Mouse (Mus musculus): Measurements from ENCODE around the gene 0610030E20Rik. TPM values are rescaled to one million over a fixed set of nuclear protein-coding genes. Genes with fewer than 3 reads are reported as not detected.

Gene 0610030E20Rik
- polyA plus RNA-seq, 1 experiment from 2014 or later, result 19.7 TPM

DNA sequence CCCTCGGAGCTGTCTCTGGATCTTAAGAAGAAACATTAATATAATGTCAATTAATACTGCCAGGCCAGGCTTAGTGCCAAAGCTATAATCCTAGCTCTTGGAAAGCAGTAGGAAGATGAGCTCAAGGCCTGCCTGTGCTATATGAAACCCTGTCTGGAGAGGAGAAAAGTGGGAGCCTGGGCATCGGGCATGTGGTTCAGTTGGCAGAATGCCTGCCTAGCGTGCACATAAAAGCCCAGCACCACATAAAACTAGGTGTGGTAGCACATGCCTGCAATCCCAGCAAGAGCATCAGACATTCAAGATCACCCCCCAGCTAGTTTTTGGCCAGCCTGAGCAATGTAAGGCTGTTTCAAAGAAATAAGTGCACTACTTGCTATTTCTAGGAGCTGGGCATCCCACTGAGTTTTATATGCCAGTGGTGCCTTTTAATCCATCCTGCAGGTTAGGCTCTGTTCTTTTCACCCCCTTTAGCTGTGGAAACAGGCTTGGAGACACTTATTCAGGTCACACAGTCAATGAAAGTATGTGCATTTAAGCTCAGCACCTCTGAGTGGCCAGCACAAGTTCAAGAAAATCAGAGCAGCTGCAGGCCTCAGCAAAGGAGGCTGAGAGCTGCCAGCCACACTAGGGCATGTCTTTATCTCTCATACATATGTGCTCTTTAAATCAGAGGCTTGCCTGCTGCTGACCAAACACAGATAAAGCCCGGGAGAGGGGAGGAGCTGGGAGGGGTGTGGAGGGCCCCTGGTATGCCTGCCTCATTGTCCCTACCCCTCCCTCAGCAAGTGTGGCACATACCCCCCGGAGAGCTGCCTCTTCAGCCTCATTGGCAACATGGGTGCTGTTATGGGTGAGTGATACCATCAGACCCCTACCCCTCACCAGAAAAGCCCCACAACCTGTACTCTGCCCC, 10.3 kb downstream of the 0610030E20Rik start:
- no peak overlapping the region for H3K27ac ChIP-seq
- WGBS (ENCODE audit: missing documents), result 98% methylated on average over 5 of the region's 5 CpGs
- H3K36me3 ChIP-seq (ENCODE audit: inconsistent target), result peaks cover 17% of the 10 kb centered on the region; the same call in 1 of the 2 replicates
- no peak overlapping the region for H3K4me3 ChIP-seq (ENCODE audit: inconsistent target)
- H3K79me2 ChIP-seq (ENCODE audit: inconsistent target), result peaks cover 26% of the 10 kb centered on the region

DNA sequence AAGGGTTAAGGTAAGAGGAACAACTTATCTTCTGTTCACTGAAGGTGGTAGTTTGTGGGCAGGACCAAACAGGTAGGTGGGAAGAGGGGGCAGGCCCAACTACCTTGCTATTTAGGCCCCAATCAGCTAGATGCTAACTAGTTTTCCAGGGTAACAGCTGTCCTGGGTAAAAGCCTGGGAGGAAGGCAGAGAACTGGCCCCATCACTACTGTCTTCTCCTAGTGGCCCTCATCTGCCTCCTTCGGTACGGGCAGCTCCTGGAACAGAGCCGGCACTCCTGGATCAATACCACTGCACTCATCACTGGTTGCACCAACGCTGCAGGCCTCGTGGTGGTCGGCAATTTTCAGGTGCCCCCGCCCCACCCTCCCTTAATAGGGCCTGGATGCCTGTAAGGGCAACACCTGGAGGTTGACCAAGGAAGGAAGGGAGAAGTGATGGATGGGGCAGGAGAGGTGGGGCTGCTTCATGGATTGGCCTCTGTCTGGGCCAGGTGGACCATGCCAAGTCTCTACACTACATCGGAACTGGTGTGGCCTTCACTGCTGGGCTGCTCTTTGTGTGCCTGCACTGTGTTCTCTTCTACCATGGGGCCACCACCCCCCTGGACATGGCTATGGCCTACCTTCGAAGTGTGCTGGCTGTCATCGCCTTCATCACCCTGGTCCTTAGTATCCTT, 11.1 kb downstream of the 0610030E20Rik start:
- Histone ChIP-seq H3K4me3 (ENCODE audit: inconsistent target) (no peak overlapping the region), H3K36me3 (ENCODE audit: inconsistent target) (peaks cover 17% of the 10 kb centered on the region; the same call in 1 of the 2 replicates), H3K27ac (no peak overlapping the region), H3K79me2 (ENCODE audit: inconsistent target) (peaks cover 20% of the 10 kb centered on the region)
- 94% methylated on average over 9 of the region's 10 CpGs for WGBS (ENCODE audit: missing documents)

DNA sequence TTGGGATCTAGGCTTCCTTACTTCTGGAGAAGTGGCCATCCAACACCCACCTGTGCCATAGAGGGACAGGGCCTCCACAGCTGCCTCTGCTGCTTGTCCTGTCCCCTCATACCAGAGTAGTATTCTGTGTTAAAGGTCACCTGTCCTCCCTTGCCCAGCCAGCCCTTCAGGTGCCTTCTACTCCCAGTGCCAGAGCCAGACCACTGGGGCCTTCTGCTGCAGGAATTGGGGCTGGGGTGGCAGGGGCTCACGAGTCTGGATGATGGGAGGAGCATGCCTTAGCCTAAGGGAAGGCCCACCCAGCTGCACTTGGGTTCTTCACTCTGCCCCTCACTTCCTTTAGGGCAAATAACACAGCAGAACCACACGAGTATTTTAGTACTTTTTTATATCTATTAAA, 12.2 kb downstream of the 0610030E20Rik start:
- WGBS (ENCODE audit: missing documents), result 86% methylated on average over 2 of the region's 2 CpGs
- no peak overlapping the region for H3K27ac ChIP-seq
- H3K36me3 ChIP-seq (ENCODE audit: inconsistent target), result peaks cover 17% of the 10 kb centered on the region; the same call in 1 of the 2 replicates
- peaks cover 20% of the 10 kb centered on the region for H3K79me2 ChIP-seq (ENCODE audit: inconsistent target)
- no peak overlapping the region for H3K4me3 ChIP-seq (ENCODE audit: inconsistent target)

- H3K27ac ChIP-seq, result no peak overlapping the region
- peaks cover 17% of the 10 kb centered on the region; the same call in 1 of the 2 replicates for H3K36me3 ChIP-seq (ENCODE audit: inconsistent target)
- no peak overlapping the region for H3K4me3 ChIP-seq (ENCODE audit: inconsistent target)
- WGBS (ENCODE audit: missing documents), result 94% methylated on average over 11 of the region's 11 CpGs
- H3K79me2 ChIP-seq (ENCODE audit: inconsistent target), result peaks cover 20% of the 10 kb centered on the region
Measured at GRCm38 (mm10) chr6:72359891-72360598, 12.9 kb downstream of the 0610030E20Rik start.

- H3K36me3 ChIP-seq (ENCODE audit: inconsistent target), result peaks cover 17% of the 10 kb centered on the region; the same call in 1 of the 2 replicates
- H3K79me2 ChIP-seq (ENCODE audit: inconsistent target), result peaks cover 20% of the 10 kb centered on the region
- no peak overlapping the region for H3K4me3 ChIP-seq (ENCODE audit: inconsistent target)
- no peak overlapping the region for H3K27ac ChIP-seq
- WGBS (ENCODE audit: missing documents), result 89% methylated on average over 7 of the region's 7 CpGs
Measured at GRCm38 (mm10) chr6:72360599-72360935, 13.4 kb downstream of the 0610030E20Rik start.

DNA sequence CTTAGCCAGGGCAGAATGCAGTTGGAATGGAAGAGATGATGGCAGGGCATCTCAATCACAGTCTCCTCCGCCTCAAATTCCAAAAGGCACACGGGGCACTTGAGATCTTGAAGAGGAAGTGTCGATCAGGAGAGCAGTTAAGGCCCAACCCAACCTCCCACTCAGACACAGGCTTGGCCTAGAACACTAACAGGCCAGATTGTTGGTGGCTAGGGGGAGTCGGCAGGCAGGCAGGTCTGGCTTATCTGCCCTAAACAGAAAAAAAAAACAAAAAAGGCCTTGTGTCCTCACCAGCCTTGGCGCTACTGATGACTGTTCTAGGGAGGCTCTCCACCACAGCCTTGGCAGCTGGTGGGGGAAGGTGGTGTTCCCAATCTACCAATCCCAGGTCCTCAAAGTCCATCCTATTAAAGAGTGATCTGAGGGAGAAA, 14.0 kb downstream of the 0610030E20Rik start:
- Histone ChIP-seq H3K36me3 (ENCODE audit: inconsistent target) (peaks cover 17% of the 10 kb centered on the region; the same call in 1 of the 2 replicates), H3K27ac (no peak overlapping the region), H3K4me3 (ENCODE audit: inconsistent target) (peak overlapping the region; percentile 98), H3K79me2 (ENCODE audit: inconsistent target) (peaks cover 20% of the 10 kb centered on the region)
- 51% methylated on average over 4 of the region's 5 CpGs for WGBS (ENCODE audit: missing documents)

DNA sequence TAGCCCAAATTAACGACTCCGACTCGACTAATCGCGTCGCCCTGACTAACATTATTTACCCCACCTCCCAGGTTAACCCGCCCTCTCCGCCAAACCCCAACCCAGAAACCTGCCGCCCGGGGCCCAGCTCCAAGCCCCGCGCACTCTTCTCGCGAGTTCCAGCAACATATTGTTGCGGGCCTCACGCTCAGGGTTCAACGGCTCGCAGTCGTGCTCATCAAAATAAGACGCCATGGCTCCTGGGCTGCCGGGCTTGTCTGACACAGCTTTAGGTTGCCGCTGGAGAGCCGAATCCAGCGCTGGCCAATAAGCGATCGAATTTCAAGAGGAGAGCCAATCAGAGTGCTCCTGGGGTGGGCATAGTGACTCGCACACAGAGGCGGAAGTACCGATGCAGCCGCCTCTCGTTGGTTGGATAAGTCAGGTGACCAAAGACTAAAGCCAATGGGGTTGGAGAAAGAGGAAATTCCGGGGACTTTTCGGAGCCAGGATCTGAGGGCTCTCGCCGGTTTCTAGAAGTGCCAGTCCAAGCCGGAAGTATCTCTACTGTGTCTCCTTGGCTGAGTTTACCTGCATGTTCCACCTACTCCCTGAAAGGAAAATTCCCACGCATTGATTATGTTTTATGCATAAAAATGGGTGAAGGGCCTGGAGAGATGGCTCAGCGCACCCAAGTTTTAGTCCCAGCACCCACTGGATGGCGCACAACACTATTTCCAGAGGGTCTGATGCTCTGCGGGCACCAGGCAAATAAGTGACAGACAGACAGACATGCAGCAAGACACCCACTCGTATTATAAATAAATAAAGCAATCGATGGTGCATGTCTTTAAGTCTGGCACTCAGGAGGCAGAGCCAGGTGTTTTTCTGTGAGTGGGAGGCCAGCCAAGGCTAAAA, 15.3 kb downstream of the 0610030E20Rik start:
- peak overlapping the region; percentile 98 for H3K4me3 ChIP-seq (ENCODE audit: inconsistent target)
- WGBS (ENCODE audit: missing documents), result under 1% methylated on average over 41 of the region's 42 CpGs
- H3K79me2 ChIP-seq (ENCODE audit: inconsistent target), result peaks cover 20% of the 10 kb centered on the region
- peaks cover 17% of the 10 kb centered on the region; the same call in 1 of the 2 replicates for H3K36me3 ChIP-seq (ENCODE audit: inconsistent target)
- peak overlapping the region; percentile 68 for H3K27ac ChIP-seq

DNA sequence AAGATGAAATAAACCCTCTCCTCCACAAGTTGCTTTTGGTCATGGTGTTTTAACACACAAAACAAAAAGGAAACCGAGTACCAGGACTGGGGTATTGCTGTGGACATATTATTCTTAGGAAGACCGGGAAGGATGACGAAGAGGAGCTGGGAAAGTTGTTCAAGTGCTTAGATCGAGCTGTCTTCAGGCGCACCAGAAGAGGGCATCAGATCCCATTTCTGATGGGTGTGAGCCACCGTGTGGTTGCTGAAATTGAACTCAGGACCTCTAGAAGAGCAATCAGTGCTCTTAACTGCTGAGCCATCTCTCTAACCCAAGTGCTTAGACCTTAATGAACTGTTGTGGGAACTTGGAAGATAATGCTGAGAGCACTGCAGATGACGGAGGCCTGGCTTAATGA, 16.9 kb downstream of the 0610030E20Rik start:
- no peak overlapping the region for H3K4me3 ChIP-seq (ENCODE audit: inconsistent target)
- peaks cover 15% of the 10 kb centered on the region; the same call in 1 of the 2 replicates for H3K36me3 ChIP-seq (ENCODE audit: inconsistent target)
- WGBS (ENCODE audit: missing documents), result 53% methylated on average over 7 of the region's 7 CpGs
- H3K79me2 ChIP-seq (ENCODE audit: inconsistent target), result peaks cover 20% of the 10 kb centered on the region
- H3K27ac ChIP-seq, result no peak overlapping the region

GRCm38 (mm10) chr6:72364985-72365384, 17.9 kb downstream of the 0610030E20Rik start:
- WGBS (ENCODE audit: missing documents), result 83% methylated on average over 6 of the region's 6 CpGs
- Histone ChIP-seq H3K4me3 (ENCODE audit: inconsistent target) (no peak overlapping the region), H3K27ac (no peak overlapping the region), H3K79me2 (ENCODE audit: inconsistent target) (peaks cover 20% of the 10 kb centered on the region), H3K36me3 (ENCODE audit: inconsistent target) (peaks cover 6% of the 10 kb centered on the region; the same call in 1 of the 2 replicates)

DNA sequence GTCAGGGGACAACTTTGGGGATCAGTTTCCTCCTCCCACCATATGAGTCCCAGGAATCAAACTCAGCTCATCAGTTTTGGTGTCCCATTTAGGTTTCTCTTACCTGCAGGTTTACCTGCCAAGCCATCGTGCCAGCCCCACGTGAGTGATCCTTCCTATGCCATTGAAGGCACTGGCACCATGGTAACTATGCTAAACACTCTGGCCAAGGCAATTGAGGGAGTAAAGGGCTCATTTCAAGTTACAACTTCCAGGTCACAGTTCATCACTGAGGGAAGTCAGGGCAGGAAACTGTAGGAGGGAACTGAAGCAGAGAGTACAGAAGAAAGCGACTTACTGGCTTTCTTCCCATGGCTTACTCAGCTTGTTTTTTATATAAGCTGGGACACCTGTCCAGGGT, 19.2 kb downstream of the 0610030E20Rik start:
- no peaks in the 10 kb centered on the region for H3K36me3 ChIP-seq (ENCODE audit: inconsistent target)
- 66% methylated on average over 3 of the region's 3 CpGs for WGBS (ENCODE audit: missing documents)

GRCm38 (mm10) chr6:72366844-72367443, 19.8 kb downstream of the 0610030E20Rik start, which contains the start of gene Rnf181:
Gene Rnf181 (minus strand): TSS chr6:72366956.
- Histone ChIP-seq H3K27ac (no peak within 1 kb of the TSS), H3K79me2 (ENCODE audit: inconsistent target) (peaks cover 2% of the 10 kb centered on the region), H3K36me3 (ENCODE audit: inconsistent target) (no peaks in the 10 kb centered on the region), H3K4me3 (ENCODE audit: inconsistent target) (no peak within 1 kb of the TSS)
- 94% methylated on average over 4 of the region's 4 CpGs for WGBS (ENCODE audit: missing documents)

More for the DNA sequence above, 19.2 kb downstream of the 0610030E20Rik start:
- Histone ChIP-seq H3K4me3 (ENCODE audit: inconsistent target) (no peak overlapping the region), H3K27ac (no peak overlapping the region), H3K79me2 (ENCODE audit: inconsistent target) (peaks cover 9% of the 10 kb centered on the region)

- Histone ChIP-seq H3K4me3 (ENCODE audit: inconsistent target) (no peak overlapping the region), H3K27ac (no peak overlapping the region), H3K36me3 (ENCODE audit: inconsistent target) (no peaks in the 10 kb centered on the region), H3K79me2 (ENCODE audit: inconsistent target) (no peaks in the 10 kb centered on the region)
- WGBS (ENCODE audit: missing documents), result 92% methylated on average over 2 of the region's 4 CpGs
Measured at GRCm38 (mm10) chr6:72367460-72367974, 20.4 kb downstream of the 0610030E20Rik start.

DNA sequence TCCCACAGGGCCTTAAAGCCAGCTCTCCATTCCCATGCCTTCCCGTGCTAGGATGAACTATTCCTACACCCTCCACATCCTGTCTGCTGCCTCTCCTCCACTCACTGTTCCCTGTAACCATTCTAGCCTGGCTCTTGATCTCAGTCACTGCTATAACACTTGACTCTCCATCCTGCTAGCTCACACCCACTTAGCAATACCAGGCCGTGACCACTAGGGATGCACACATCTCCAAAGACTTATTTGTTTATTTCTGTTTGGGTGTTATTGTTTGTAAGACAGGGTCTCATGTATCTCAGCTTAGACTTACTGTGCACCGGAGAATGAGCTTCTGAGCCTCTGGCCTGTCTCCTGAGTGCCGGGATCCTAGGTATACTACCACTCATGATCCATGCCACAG, 22.4 kb downstream of the 0610030E20Rik start:
- Histone ChIP-seq H3K79me2 (ENCODE audit: inconsistent target) (no peaks in the 10 kb centered on the region), H3K36me3 (ENCODE audit: inconsistent target) (no peaks in the 10 kb centered on the region), H3K4me3 (ENCODE audit: inconsistent target) (no peak overlapping the region), H3K27ac (no peak overlapping the region)
- 97% methylated on average over 3 of the region's 4 CpGs for WGBS (ENCODE audit: missing documents)

Measured in macrophage (primary cell).